Mouse (Mus musculus) olfactory bulb, adult 2 months (tissue): ENCODE measurements around the gene Lrrc1. TPM values are rescaled to one million over a fixed set of nuclear protein-coding genes. Genes with fewer than 3 reads are reported as not detected.
"Not testable (repeated sequence)": the region's sequence is repeated elsewhere in the genome, so short reads cannot be mapped to it uniquely, and the experiment has no call there.

ENCODE experiments used
- H3K27ac ChIP-seq: fragments of 200-500 bp; 2 replicates; pipeline ENCODE4 v1.5.1; 2012; ENCODE audit warnings: low read depth, low read length; ENCODE audit not compliant: insufficient read depth
- H3K4me1 ChIP-seq: fragments of 200-500 bp; 2 replicates; pipeline ENCODE4 v1.6.1; 2012; ENCODE audit warnings: low read length; ENCODE audit not compliant: control insufficient read depth, insufficient read depth
- H3K4me3 ChIP-seq: fragments of 200-500 bp; 2 replicates; pipeline ENCODE4 v1.5.1; 2012; ENCODE audit warnings: mild to moderate bottlenecking, low read depth, low read length, moderate library complexity; ENCODE audit not compliant: insufficient read depth
- CTCF ChIP-seq: fragments of 200-500 bp; IDR thresholded peaks from 2 replicates; pipeline ENCODE4 v1.5.1; 2012; ENCODE audit warnings: low read depth, mild to moderate bottlenecking, low read length, moderate library complexity; ENCODE audit not compliant: insufficient read depth
- POLR2A ChIP-seq: fragments of 200-500 bp; IDR thresholded peaks from 2 replicates; pipeline ENCODE4 v1.6.1; 2012; ENCODE audit warnings: mild to moderate bottlenecking, low read depth, low read length, moderate library complexity; ENCODE audit not compliant: insufficient read depth
- WGBS: fragments of 180-500 bp; shearing (Covaris S2); methylation state at CpG from one replicate; pipeline ENCODE4 v1.1.7; 2018; 5-methylcytosine and 5-hydroxymethylcytosine counted together
- polyA plus RNA-seq: library from polyadenylated mRNA; stranded (reverse); fragments of >200 nt; gene quantifications from 2 replicates; pipeline ENCODE4 v1.2.4, GENCODE M21; 2012; ENCODE audit warnings: low replicate concordance; ENCODE audit not compliant: missing spikeins, insufficient read depth, insufficient read length

The Lrrc1 gene
- polyA plus RNA-seq, 1 experiment, result not detected

GRCm38 (mm10) chr9:77577409-77577808 lies 32.7 kb upstream of the Lrrc1 start:
- 0 out of 2 replicates have a peak overlapping the region, but pooled peaks have one; percentile 12 for H3K27ac ChIP-seq
- no peak overlapping the region for H3K4me3 ChIP-seq
- no peak for TF ChIP-seq POLR2A
- H3K4me1 ChIP-seq, result peaks cover 5% of the 10 kb centered on the region

GRCm38 (mm10) chr9:77576320-77576719 lies 31.6 kb upstream of the Lrrc1 start:
- Histone ChIP-seq H3K4me1 (no peaks in the 10 kb centered on the region), H3K27ac (no peak overlapping the region), H3K4me3 (no peak overlapping the region)
- TF ChIP-seq CTCF (no peak), POLR2A (no peak)

- H3K27ac ChIP-seq, H3K4me3 ChIP-seq, H3K4me1 ChIP-seq: not testable (repeated sequence)
- WGBS, result 74% methylated on average over 4 of the region's 4 CpGs
Measured at GRCm38 (mm10) chr9:77574996-77575395, 30.3 kb upstream of the Lrrc1 start.

- Histone ChIP-seq H3K4me1 (peaks cover 3% of the 10 kb centered on the region; the same call in 1 of the 2 replicates), H3K27ac (no peak overlapping the region), H3K4me3 (no peak overlapping the region)
- TF ChIP-seq CTCF (no peak), POLR2A (no peak)
- 84% methylated on average over 4 of the region's 4 CpGs for WGBS
Measured at GRCm38 (mm10) chr9:77571851-77572250, 27.2 kb upstream of the Lrrc1 start.

- peaks cover 3% of the 10 kb centered on the region; the same call in 1 of the 2 replicates for H3K4me1 ChIP-seq
- 35% methylated on average over 13 of the region's 13 CpGs for WGBS
- no peak overlapping the region for H3K27ac ChIP-seq
- TF ChIP-seq CTCF, result no peak
- TF ChIP-seq POLR2A, result no peak
- H3K4me3 ChIP-seq, result no peak overlapping the region
Measured at GRCm38 (mm10) chr9:77568789-77569506, 24.3 kb upstream of the Lrrc1 start.

GRCm38 (mm10) chr9:77561827-77562226 lies 17.2 kb upstream of the Lrrc1 start:
- no peak for TF ChIP-seq CTCF
- TF ChIP-seq POLR2A, result no peak
- Histone ChIP-seq H3K27ac (no peak overlapping the region), H3K4me1 (no peaks in the 10 kb centered on the region), H3K4me3 (no peak overlapping the region)

- H3K4me3 ChIP-seq, result no peak overlapping the region
- H3K27ac ChIP-seq, result no peak overlapping the region
- TF ChIP-seq CTCF (no peak), POLR2A (no peak)
- no peaks in the 10 kb centered on the region for H3K4me1 ChIP-seq
- WGBS, result 83% methylated on average over 3 of the region's 3 CpGs
Measured at GRCm38 (mm10) chr9:77557963-77558362, 13.3 kb upstream of the Lrrc1 start.

GRCm38 (mm10) chr9:77557181-77557580 lies 12.5 kb upstream of the Lrrc1 start:
- H3K4me3 ChIP-seq, result no peak overlapping the region
- 82% methylated on average over 4 of the region's 4 CpGs for WGBS

GRCm38 (mm10) chr9:77556435-77556834 lies 11.8 kb upstream of the Lrrc1 start:
- 96% methylated on average over 9 of the region's 9 CpGs for WGBS
- Histone ChIP-seq H3K27ac (no peak overlapping the region), H3K4me3 (no peak overlapping the region), H3K4me1 (no peaks in the 10 kb centered on the region)
- TF ChIP-seq POLR2A, result no peak
- TF ChIP-seq CTCF, result no peak

More at GRCm38 (mm10) chr9:77557181-77557580, 12.5 kb upstream of the Lrrc1 start:
- Histone ChIP-seq H3K4me1 (no peaks in the 10 kb centered on the region), H3K27ac (no peak overlapping the region)
- TF ChIP-seq CTCF (no peak), POLR2A (no peak)

GRCm38 (mm10) chr9:77553465-77553864 lies 8.8 kb upstream of the Lrrc1 start:
- TF ChIP-seq POLR2A (no peak), CTCF (no peak)
- Histone ChIP-seq H3K4me1 (no peaks in the 10 kb centered on the region), H3K27ac (no peak overlapping the region), H3K4me3 (no peak overlapping the region)
- WGBS, result 83% methylated on average over 2 of the region's 2 CpGs
